In genomic region chrX:150589696-150590095, GRCm38 (mm10) we compare ENCODE assay signal across 8 mouse cellular contexts. TPM values are rescaled to one million over a fixed set of nuclear protein-coding genes. Genes with fewer than 3 reads are reported as not detected.
A peak's percentile ranks its signal among the peaks of the same experiment; 100 is the strongest.
DNase-seq lines count a peak whose midpoint lies in the region; ATAC-seq and TF ChIP-seq lines count a peak whose summit lies in the region.

Apex2 (minus strand) TSS chrX:150589868.

- 56% methylated on average over 5 of the region's 5 CpGs for WGBS in heart, adult 2 months
- WGBS in embryonic facial prominence, embryonic 14.5 days: 63% methylated on average over 5 of the region's 5 CpGs
- 77% methylated on average over 5 of the region's 5 CpGs for WGBS in neural tube, embryonic 12.5 days

- H3K9me3 ChIP-seq in CH12.LX (replicated peaks; ENCODE audit: low read length): no peaks in the 10 kb centered on the region
- H3K9me3 ChIP-seq in embryonic facial prominence, embryonic 14.5 days (ENCODE audit: control insufficient read depth, low read length): no peaks in the 10 kb centered on the region
- no peaks in the 10 kb centered on the region for H3K9me3 ChIP-seq in neural tube, embryonic 12.5 days

- H3K4me3 ChIP-seq in heart, adult 2 months: peak within 1 kb of the TSS; percentile 57
- H3K4me3 ChIP-seq in CH12.LX (replicated peaks in 1 of 3; ENCODE audit: low read depth in 2 of 3, low read length in 2 of 3, poor library complexity in 1 of 3): peak within 1 kb of the TSS; percentile 66 to 94 (median 79)
- H3K4me3 ChIP-seq in embryonic facial prominence, embryonic 14.5 days (ENCODE audit: low read depth, low read length): peak within 1 kb of the TSS; percentile 52
- H3K4me3 ChIP-seq in neural tube, embryonic 12.5 days: no peak within 1 kb of the TSS

- H3K4me1 ChIP-seq in heart, adult 2 months (ENCODE audit: control insufficient read depth, insufficient read depth, low read length): no peaks in the 10 kb centered on the region; the same call in none of the 2 replicates
- H3K4me1 ChIP-seq in CH12.LX (ENCODE audit: control insufficient read depth in 1 of 2, insufficient read depth in 2 of 2): no peaks in the 10 kb centered on the region
- no peaks in the 10 kb centered on the region for H3K4me1 ChIP-seq in embryonic facial prominence, embryonic 14.5 days (ENCODE audit: control insufficient read depth, insufficient read depth, low read length)
- H3K4me1 ChIP-seq in neural tube, embryonic 12.5 days: no peaks in the 10 kb centered on the region

- no peak within 1 kb of the TSS for H3K9ac ChIP-seq in heart, adult 2 months (ENCODE audit: low read depth, low read length)
- H3K9ac ChIP-seq in CH12.LX (ENCODE audit: insufficient read depth, low read depth): peak within 1 kb of the TSS; percentile 88
- H3K9ac ChIP-seq in embryonic facial prominence, embryonic 14.5 days (ENCODE audit: low read depth, low read length): no peak within 1 kb of the TSS
- no peak within 1 kb of the TSS for H3K9ac ChIP-seq in neural tube, embryonic 12.5 days

- TF ChIP-seq POLR2A in heart, adult 2 months (IDR thresholded peaks at IDR 0.05; ENCODE audit: insufficient read depth, low read depth, low read length): no peak
- no peak for TF ChIP-seq POLR2A in CH12.LX (IDR thresholded peaks at IDR 0.05; ENCODE audit: low read depth, low read length)

- dilution Hi-C loops in CH12.LX (cut with MboI; ENCODE audit: extremely low pct_ligation_motif_present, extremely low pct_unique_long_range_greater_than_20kb, low sequenced_read_pairs): no loop called here

- peak within 1 kb of the TSS; percentile 65 for H3K4me2 ChIP-seq in CH12.LX (ENCODE audit: insufficient read depth, low read depth, poor library complexity, severe bottlenecking)
- H3K4me2 ChIP-seq in embryonic facial prominence, embryonic 14.5 days (ENCODE audit: low read depth, low read length): peak within 1 kb of the TSS; percentile 54
- H3K4me2 ChIP-seq in neural tube, embryonic 12.5 days (replicated peaks): peak within 1 kb of the TSS; percentile 61

- no peaks in the 10 kb centered on the region for H3K27me3 ChIP-seq in heart, adult 2 months (ENCODE audit: control insufficient read depth, insufficient read depth, low read length)
- no peaks in the 10 kb centered on the region for H3K27me3 ChIP-seq in CH12.LX (replicated peaks)
- H3K27me3 ChIP-seq in embryonic facial prominence, embryonic 14.5 days (replicated peaks; ENCODE audit: control insufficient read depth, insufficient read depth, low read length): peaks cover 3% of the 10 kb centered on the region; the same call in 1 of the 2 replicates
- no peaks in the 10 kb centered on the region for H3K27me3 ChIP-seq in neural tube, embryonic 12.5 days (replicated peaks)

- no peak for DNase-seq in heart, adult 2 months
- no peak for DNase-seq in heart, postnatal 25 days (ENCODE audit: low spot score)
- DNase-seq in CH12.LX (ENCODE audit: extremely low read depth) (no peak), MN1 (ENCODE audit: low spot score) (no peak)
- DNase-seq in embryonic facial prominence, embryonic 14.5 days (ENCODE audit: low spot score): no peak
- no peak for DNase-seq in layer of hippocampus, postnatal 14 days (ENCODE audit: low spot score in 2 of 2)
- DNase-seq in yolk sac, embryonic 10.5 days (ENCODE audit: low spot score): no peak

- H3K27ac ChIP-seq in heart, adult 2 months: peak within 1 kb of the TSS; percentile 75
- H3K27ac ChIP-seq in CH12.LX (ENCODE audit: insufficient read depth, low read depth): no peak within 1 kb of the TSS
- H3K27ac ChIP-seq in embryonic facial prominence, embryonic 14.5 days (replicated peaks; ENCODE audit: low read depth, low read length): no peak within 1 kb of the TSS
- no peak within 1 kb of the TSS for H3K27ac ChIP-seq in neural tube, embryonic 12.5 days

- in situ Hi-C loops in CH12.LX (cut with MboI; ENCODE audit: low pct_ligation_motif_present, low pct_unique_long_range_greater_than_20kb, low sequenced_read_pairs): no loop called here

- no peak for TF ChIP-seq RAD21 in CH12.LX (IDR thresholded peaks at IDR 0.05; ENCODE audit: low read depth, low read length)

- no peak for TF ChIP-seq EP300 in heart, adult 2 months (IDR thresholded peaks at IDR 0.05; ENCODE audit: insufficient read depth, low read depth, low read length)
- TF ChIP-seq EP300 in CH12.LX (IDR thresholded peaks at IDR 0.05; ENCODE audit: low read length): no peak

- H3K36me3 ChIP-seq in heart, adult 2 months (ENCODE audit: control insufficient read depth, insufficient read depth, low read length): no peaks in the 10 kb centered on the region
- H3K36me3 ChIP-seq in CH12.LX (replicated peaks in 1 of 2; ENCODE audit: control insufficient read depth in 1 of 2, insufficient read depth in 1 of 2, low read length in 1 of 2): peaks cover 9 to 18% of the 10 kb centered on the region in 2 experiments
- peaks cover 14% of the 10 kb centered on the region; the same call in 1 of the 2 replicates for H3K36me3 ChIP-seq in embryonic facial prominence, embryonic 14.5 days (ENCODE audit: control insufficient read depth, insufficient read depth, low read length)
- peaks cover 7% of the 10 kb centered on the region; the same call in 1 of the 2 replicates for H3K36me3 ChIP-seq in neural tube, embryonic 12.5 days

- intact Hi-C loops in heart, adult 2 months (cut with DNase I): loop anchor here (10.0 kb wide), 1 partner anchor 225 kb away; the partner anchor contains the start of gene Maged2
- intact Hi-C loops in heart, postnatal 25 days (cut with DNase I): loop anchor here (5.0 kb wide), 2 partner anchors 107 to 753 kb away; partner anchors contain the start of gene Fam120c

- no peak for ATAC-seq in embryonic facial prominence, embryonic 14.5 days (ENCODE audit: low read depth)
- ATAC-seq in neural tube, embryonic 12.5 days (ENCODE audit: low FRiP score, low read depth): no peak

- TF ChIP-seq CTCF in heart, adult 2 months (IDR thresholded peaks at IDR 0.05): no peak
- no peak for TF ChIP-seq CTCF in CH12.LX (conservative IDR thresholded peaks at IDR 0.05 in 1 of 2, IDR thresholded peaks at IDR 0.05 in 1 of 2; ENCODE audit: low read depth in 2 of 2, low read length in 2 of 2)

- H3K79me2 ChIP-seq in heart, adult 2 months (replicated peaks; ENCODE audit: control insufficient read depth, insufficient read depth, low read length): no peaks in the 10 kb centered on the region
- H3K79me2 ChIP-seq in CH12.LX (replicated peaks; ENCODE audit: control insufficient read depth, extremely low read depth, insufficient read depth, poor library complexity, severe bottlenecking): peaks cover 11% of the 10 kb centered on the region

TF ChIP-seq in CH12.LX, 34 proteins besides CTCF, POLR2A, EP300 and RAD21:
- TF ChIP-seq ZC3H11A (IDR thresholded peaks at IDR 0.05; ENCODE audit: low read depth, low read length) (no peak), SIN3A (IDR thresholded peaks at IDR 0.05; ENCODE audit: low read length) (no peak), MEF2A (IDR thresholded peaks at IDR 0.05; ENCODE audit: borderline replicate concordance, low read depth, low read length) (no peak), CHD1 (IDR thresholded peaks at IDR 0.05; ENCODE audit: low read depth, low read length) (no peak), GABPA (IDR thresholded peaks at IDR 0.05; ENCODE audit: insufficient replicate concordance, low read depth, low read length) (no peak), SMC3 (IDR thresholded peaks at IDR 0.05; ENCODE audit: low read depth, low read length) (no peak), MAZ (IDR thresholded peaks at IDR 0.05; ENCODE audit: low read depth, low read length) (no peak), MXI1 (IDR thresholded peaks at IDR 0.05; ENCODE audit: low read depth, low read length) (no peak), ZNF384 (IDR thresholded peaks at IDR 0.05; ENCODE audit: low read depth, low read length) (no peak), ETS1 (conservative IDR thresholded peaks at IDR 0.05; ENCODE audit: low read depth, low read length) (no peak), MAFK (IDR thresholded peaks at IDR 0.05; ENCODE audit: insufficient replicate concordance, low read length) (no peak), CHD2 (IDR thresholded peaks at IDR 0.05; ENCODE audit: low read length) (no peak), KAT2A (IDR thresholded peaks at IDR 0.05; ENCODE audit: insufficient replicate concordance, low read length) (no peak), BHLHE40 (IDR thresholded peaks at IDR 0.05; ENCODE audit: low read depth, low read length) (no peak), JUN (IDR thresholded peaks at IDR 0.05; ENCODE audit: insufficient read depth, low read depth, low read length) (no peak), MAX (IDR thresholded peaks at IDR 0.05; ENCODE audit: low read length) (no peak), POLR2AphosphoS2 (IDR thresholded peaks at IDR 0.05; ENCODE audit: low read depth, low read length) (no peak), ZKSCAN1 (IDR thresholded peaks at IDR 0.05; ENCODE audit: borderline replicate concordance, low read depth, low read length) (no peak), MYC (IDR thresholded peaks at IDR 0.05; ENCODE audit: low read depth, low read length) (no peak)

RNA-seq across cellular contexts. Expression of gene Apex2, which starts in this region (rescaled TPM):
- total RNA-seq in heart, adult 2 months (2021): 1 to 10 TPM; 6.5 to 9.6 TPM
- polyA plus RNA-seq in heart, adult 2 months (2012; rRNA removed): 6.9 and 10.7 TPM in 2 replicates
- total RNA-seq in heart, postnatal 25 days (2021): 1 to 10 TPM; 4.7 to 6.5 TPM
- total RNA-seq in CH12.LX (2012; rRNA removed) (8.0 and 10.5 TPM in 2 replicates), CH12.LX (2014; rRNA removed) (9.5 and 9.6 TPM in 2 replicates)
- polyA plus RNA-seq in CH12.LX (2012; ENCODE audit: insufficient read length, low read depth): 15.0 and 15.6 TPM in 2 replicates
- polyA plus RNA-seq in embryonic facial prominence, embryonic 14.5 days (2014; fragmentation: Nextera tagmentation; extraction: Ambion mirVana): 16.9 and 18.6 TPM in 2 replicates
- total RNA-seq in layer of hippocampus, postnatal 14 days (2021): 10 to 100 TPM; 14.4 to 20.0 TPM
- polyA plus RNA-seq in neural tube, embryonic 12.5 days (2016; fragmentation: Nextera tagmentation; extraction: Ambion mirVana): 21.8 and 24.9 TPM in 2 replicates
